Mouse (Mus musculus): ENCODE data around the gene Myo5a. TPM values are rescaled to one million over a fixed set of nuclear protein-coding genes. Genes with fewer than 3 reads are reported as not detected.
A peak's percentile ranks its signal among the peaks of the same experiment; 100 is the strongest.
"Not testable (repeated sequence)": the region's sequence is repeated elsewhere in the genome, so short reads cannot be mapped to it uniquely, and the experiment has no call there.

Gene Myo5a
- polyA plus RNA-seq, 1 experiment from 2014 or later, result 1.6 TPM

DNA sequence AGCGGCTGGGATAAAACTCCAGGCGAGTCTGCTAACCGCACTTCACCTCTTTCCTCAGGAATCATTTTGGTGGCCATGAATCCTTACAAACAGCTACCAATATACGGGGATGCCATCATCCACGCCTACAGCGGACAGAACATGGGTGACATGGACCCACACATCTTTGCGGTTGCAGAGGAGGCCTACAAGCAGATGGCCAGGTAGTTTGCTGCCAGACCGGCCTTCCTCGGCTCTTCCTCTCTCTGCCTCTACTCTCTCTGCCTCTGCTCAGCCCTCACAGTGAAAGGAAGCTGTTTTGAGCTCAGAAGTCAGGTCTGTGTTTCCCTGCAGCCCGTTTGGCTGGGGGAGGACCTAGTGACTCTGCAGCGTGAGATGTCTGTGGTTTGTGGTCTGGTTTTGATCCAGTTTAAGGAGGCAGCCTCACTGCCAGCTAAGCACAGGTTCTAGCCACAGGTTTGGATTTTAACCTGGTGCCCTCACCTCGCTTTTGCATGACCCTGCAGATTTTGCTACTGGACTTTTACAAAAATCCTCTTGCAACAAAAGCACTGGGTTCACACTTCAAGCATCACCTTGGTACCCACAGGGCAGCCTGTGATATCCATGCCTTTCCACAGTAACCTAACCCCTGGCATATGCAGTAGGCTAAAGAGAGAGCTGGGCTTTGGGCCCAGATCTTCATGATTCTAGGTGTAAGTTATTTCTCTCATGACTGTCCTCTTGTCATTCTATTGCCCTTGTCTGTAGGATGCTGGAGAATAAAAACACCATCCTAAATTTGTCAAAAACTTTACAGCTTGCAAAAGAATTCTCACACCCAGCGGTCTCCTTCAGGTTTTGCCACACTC lies 175.5 kb downstream of the Myo5a start:
- H3K9me3 ChIP-seq (replicated peaks; ENCODE audit: control insufficient read depth, low read length), result no peaks in the 10 kb centered on the region
- H3K27ac ChIP-seq (ENCODE audit: low read length), result no peak overlapping the region
- no peak overlapping the region for H3K4me2 ChIP-seq (ENCODE audit: low read depth, low read length)
- no peak overlapping the region for H3K4me3 ChIP-seq (ENCODE audit: low read depth, low read length)
- ATAC-seq (ENCODE audit: low read depth), result no peak
- 49% methylated on average over 13 of the region's 13 CpGs for WGBS (ENCODE audit: insufficient replicate concordance)
- no peak overlapping the region for H3K9ac ChIP-seq (ENCODE audit: low read depth, low read length)
- H3K27me3 ChIP-seq (ENCODE audit: control insufficient read depth, insufficient read depth, low read depth, low read length), result no peaks in the 10 kb centered on the region
- no peaks in the 10 kb centered on the region for H3K36me3 ChIP-seq (ENCODE audit: control insufficient read depth, insufficient read depth)
- no peaks in the 10 kb centered on the region for H3K4me1 ChIP-seq (ENCODE audit: control insufficient read depth, low read depth, low read length)

DNA sequence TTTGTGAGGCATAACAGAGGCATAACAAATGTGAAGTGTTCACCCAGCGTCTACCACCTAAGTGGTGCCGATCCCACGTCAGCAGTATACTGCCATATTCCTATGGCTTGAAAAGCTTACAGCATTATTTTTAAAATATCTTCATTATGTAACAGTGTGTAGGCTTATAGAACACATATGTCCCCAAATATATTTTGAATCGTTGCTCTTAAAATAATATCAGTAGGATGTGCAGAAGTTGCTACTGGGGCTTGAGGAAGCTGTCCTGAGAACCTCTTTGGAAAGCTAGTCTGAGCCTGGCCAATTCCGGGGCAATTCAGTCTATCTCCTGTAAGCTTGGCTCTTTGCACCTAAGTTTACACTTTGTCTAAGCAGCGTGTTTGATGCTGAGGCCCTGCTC lies 177.1 kb downstream of the Myo5a start:
- no peak overlapping the region for H3K4me2 ChIP-seq (ENCODE audit: low read depth, low read length)
- ATAC-seq (ENCODE audit: low read depth), result no peak
- H3K4me3 ChIP-seq (ENCODE audit: low read depth, low read length), result no peak overlapping the region
- no peaks in the 10 kb centered on the region for H3K4me1 ChIP-seq (ENCODE audit: control insufficient read depth, low read depth, low read length)
- no peak overlapping the region for H3K27ac ChIP-seq (ENCODE audit: low read length)
- H3K36me3 ChIP-seq (ENCODE audit: control insufficient read depth, insufficient read depth), result no peaks in the 10 kb centered on the region
- no peaks in the 10 kb centered on the region for H3K9me3 ChIP-seq (replicated peaks; ENCODE audit: control insufficient read depth, low read length)
- H3K27me3 ChIP-seq (ENCODE audit: control insufficient read depth, insufficient read depth, low read depth, low read length), result no peaks in the 10 kb centered on the region
- no peak overlapping the region for H3K9ac ChIP-seq (ENCODE audit: low read depth, low read length)
- WGBS (ENCODE audit: insufficient replicate concordance), result 75% methylated on average over 6 of the region's 6 CpGs

DNA sequence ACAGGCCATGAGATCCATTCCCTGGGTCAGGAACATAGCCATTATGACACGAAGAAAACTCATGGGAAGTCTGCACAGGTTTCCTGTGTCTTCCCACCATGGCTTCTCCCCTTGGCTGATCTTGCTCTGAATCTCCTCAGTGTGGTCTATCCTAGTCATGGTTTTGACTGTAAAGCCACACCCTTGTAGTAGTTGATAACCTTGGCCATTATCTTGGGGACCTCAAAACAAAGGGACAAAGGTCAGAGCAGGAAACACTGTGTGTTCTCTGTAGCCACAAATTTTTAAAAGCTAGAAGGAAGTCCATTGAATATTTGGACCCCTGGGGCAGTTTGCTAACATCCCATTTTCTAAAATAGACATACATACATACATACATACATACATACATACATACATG lies 177.5 kb downstream of the Myo5a start:
- Histone ChIP-seq H3K4me3 (ENCODE audit: low read depth, low read length) (no peak overlapping the region), H3K9me3 (replicated peaks; ENCODE audit: control insufficient read depth, low read length) (no peaks in the 10 kb centered on the region)

DNA sequence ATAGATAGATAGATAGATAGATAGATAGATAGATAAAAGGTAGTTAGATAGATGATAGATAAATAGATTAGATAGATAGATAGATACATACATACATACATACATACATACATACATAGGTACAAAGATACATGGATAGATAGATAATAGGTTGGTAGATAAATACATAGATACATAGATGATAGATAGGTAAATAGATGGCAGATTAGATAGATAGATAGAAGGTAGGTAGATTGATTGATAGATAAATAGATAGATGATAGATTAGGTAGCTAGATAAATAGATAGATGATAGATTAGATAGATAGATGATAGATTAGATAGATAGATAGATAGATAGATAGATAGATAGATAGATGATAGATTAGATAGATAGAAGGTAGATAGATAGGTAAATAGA lies 178.1 kb downstream of the Myo5a start:
- H3K9ac ChIP-seq (ENCODE audit: low read depth, low read length), result no peak overlapping the region
- H3K4me2 ChIP-seq (ENCODE audit: low read depth, low read length), result no peak overlapping the region
- no peak for ATAC-seq (ENCODE audit: low read depth)
- no peaks in the 10 kb centered on the region for H3K9me3 ChIP-seq (replicated peaks; ENCODE audit: control insufficient read depth, low read length)
- H3K4me3 ChIP-seq (ENCODE audit: low read depth, low read length), result no peak overlapping the region
- H3K27me3 ChIP-seq (ENCODE audit: control insufficient read depth, insufficient read depth, low read depth, low read length), result no peaks in the 10 kb centered on the region
- H3K27ac ChIP-seq (ENCODE audit: low read length), result no peak overlapping the region
- H3K36me3 ChIP-seq (ENCODE audit: control insufficient read depth, insufficient read depth), result no peaks in the 10 kb centered on the region
- no peaks in the 10 kb centered on the region for H3K4me1 ChIP-seq (ENCODE audit: control insufficient read depth, low read depth, low read length)

More for the DNA sequence above, 177.5 kb downstream of the Myo5a start:
- no peak overlapping the region for H3K27ac ChIP-seq (ENCODE audit: low read length)
- no peak overlapping the region for H3K9ac ChIP-seq (ENCODE audit: low read depth, low read length)
- no peaks in the 10 kb centered on the region for H3K27me3 ChIP-seq (ENCODE audit: control insufficient read depth, insufficient read depth, low read depth, low read length)
- no peaks in the 10 kb centered on the region for H3K36me3 ChIP-seq (ENCODE audit: control insufficient read depth, insufficient read depth)
- ATAC-seq (ENCODE audit: low read depth), result no peak
- H3K4me2 ChIP-seq (ENCODE audit: low read depth, low read length), result no peak overlapping the region
- no peaks in the 10 kb centered on the region for H3K4me1 ChIP-seq (ENCODE audit: control insufficient read depth, low read depth, low read length)
- 32% methylated on average over 1 of the region's 1 CpGs for WGBS (ENCODE audit: insufficient replicate concordance)

DNA sequence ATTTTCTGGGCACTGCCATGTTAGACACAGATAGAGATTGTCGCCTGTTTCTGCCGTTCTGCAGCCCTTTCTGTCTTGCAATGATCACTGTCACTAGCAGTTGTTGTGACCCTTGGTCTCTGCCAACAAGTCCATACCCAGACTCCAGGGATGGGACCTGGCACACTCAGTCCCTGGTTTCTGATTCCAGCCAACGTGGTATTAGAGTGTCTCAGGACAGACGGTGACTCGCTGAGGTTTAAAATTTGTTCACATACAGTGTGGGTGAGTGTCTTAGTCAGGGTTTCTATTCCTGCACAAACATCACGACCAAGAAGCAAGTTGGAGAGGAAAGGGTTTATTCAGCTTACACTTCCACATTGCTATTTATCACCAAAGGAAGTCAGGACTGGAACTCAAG lies 182.3 kb downstream of the Myo5a start:
- H3K36me3 ChIP-seq (ENCODE audit: control insufficient read depth, insufficient read depth); H3K4me3 ChIP-seq (ENCODE audit: low read depth, low read length); H3K4me2 ChIP-seq (ENCODE audit: low read depth, low read length); H3K9me3 ChIP-seq (replicated peaks; ENCODE audit: control insufficient read depth, low read length); H3K9ac ChIP-seq (ENCODE audit: low read depth, low read length); H3K27me3 ChIP-seq (ENCODE audit: control insufficient read depth, insufficient read depth, low read depth, low read length); H3K4me1 ChIP-seq (ENCODE audit: control insufficient read depth, low read depth, low read length); H3K27ac ChIP-seq (ENCODE audit: low read length); ATAC-seq (ENCODE audit: low read depth): not testable (repeated sequence)
- 36% methylated on average over 6 of the region's 6 CpGs for WGBS (ENCODE audit: insufficient replicate concordance)

DNA sequence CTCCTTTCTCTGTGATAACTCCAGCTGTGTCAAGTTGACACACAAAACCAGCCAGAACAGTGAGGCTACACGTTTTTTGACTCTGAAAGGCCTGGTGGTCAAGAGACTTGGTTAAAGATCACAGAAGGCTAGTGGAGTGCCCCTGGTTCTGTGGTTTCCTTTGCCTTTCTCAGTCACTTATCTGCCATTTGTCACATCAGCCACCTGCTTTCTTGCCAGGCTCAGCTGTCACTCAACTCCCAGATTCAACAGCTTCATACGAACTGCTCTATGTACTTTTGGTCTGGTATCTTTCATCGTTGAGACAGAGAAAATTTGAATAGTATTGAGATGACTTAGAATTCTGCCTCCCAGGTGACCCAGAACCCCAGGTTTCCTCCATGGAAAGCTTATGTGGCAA lies 183.0 kb downstream of the Myo5a start:
- no peak overlapping the region for H3K9ac ChIP-seq (ENCODE audit: low read depth, low read length)
- no peak for ATAC-seq (ENCODE audit: low read depth)
- H3K27ac ChIP-seq (ENCODE audit: low read length), result no peak overlapping the region
- H3K27me3 ChIP-seq (ENCODE audit: control insufficient read depth, insufficient read depth, low read depth, low read length), result no peaks in the 10 kb centered on the region; the same call in 1 of the 2 replicates
- no peak overlapping the region for H3K4me3 ChIP-seq (ENCODE audit: low read depth, low read length)
- H3K36me3 ChIP-seq (ENCODE audit: control insufficient read depth, insufficient read depth), result no peaks in the 10 kb centered on the region
- H3K4me1 ChIP-seq (ENCODE audit: control insufficient read depth, low read depth, low read length), result no peaks in the 10 kb centered on the region
- no peaks in the 10 kb centered on the region for H3K9me3 ChIP-seq (replicated peaks; ENCODE audit: control insufficient read depth, low read length)
- no peak overlapping the region for H3K4me2 ChIP-seq (ENCODE audit: low read depth, low read length)
- WGBS (ENCODE audit: insufficient replicate concordance), result 7% methylated on average over 3 of the region's 3 CpGs

DNA sequence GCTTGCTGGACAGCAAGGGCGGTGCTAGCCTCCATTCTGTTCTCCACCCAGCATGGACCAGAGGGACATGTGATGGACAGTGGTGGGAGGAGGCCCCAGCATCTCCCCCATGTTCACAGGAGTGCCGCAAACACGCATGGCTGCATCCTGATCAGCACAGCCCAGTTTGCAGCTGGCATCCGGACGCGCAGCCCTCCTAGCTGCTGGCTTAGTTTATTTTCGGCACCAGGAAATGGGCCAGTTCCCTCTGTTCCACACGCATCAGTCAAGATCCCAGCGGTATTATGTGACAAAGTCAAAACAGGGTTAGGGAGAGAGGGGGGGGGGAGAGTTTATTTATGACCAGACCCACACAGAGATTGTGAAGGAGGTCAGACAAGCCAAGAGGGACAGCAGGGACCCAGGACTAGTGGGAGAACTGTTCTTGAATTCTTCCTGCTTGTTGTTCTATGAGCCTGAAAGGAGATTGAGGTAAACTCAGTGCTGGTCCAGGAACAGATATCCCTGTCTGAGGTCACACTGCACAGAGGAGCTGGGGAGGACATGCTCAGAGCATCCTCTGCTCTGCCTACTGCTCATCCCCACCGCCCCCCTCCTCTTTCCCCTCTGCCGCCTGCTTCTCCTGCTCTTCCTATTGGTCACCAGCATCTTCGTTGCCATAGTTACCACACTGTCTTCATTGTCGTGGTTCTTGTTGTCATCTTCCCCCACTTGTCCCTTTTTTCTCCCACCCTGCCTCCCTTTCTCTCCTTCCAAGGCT lies 183.6 kb downstream of the Myo5a start:
- H3K4me3 ChIP-seq (ENCODE audit: low read depth, low read length), result no peak overlapping the region
- no peak overlapping the region for H3K27ac ChIP-seq (ENCODE audit: low read length)
- H3K9ac ChIP-seq (ENCODE audit: low read depth, low read length), result no peak overlapping the region
- no peaks in the 10 kb centered on the region; the same call in 1 of the 2 replicates for H3K27me3 ChIP-seq (ENCODE audit: control insufficient read depth, insufficient read depth, low read depth, low read length)
- no peaks in the 10 kb centered on the region for H3K4me1 ChIP-seq (ENCODE audit: control insufficient read depth, low read depth, low read length)
- peak; percentile 54 for ATAC-seq (ENCODE audit: low read depth)
- no peak overlapping the region for H3K4me2 ChIP-seq (ENCODE audit: low read depth, low read length)
- 25% methylated on average over 13 of the region's 13 CpGs for WGBS (ENCODE audit: insufficient replicate concordance)
- no peaks in the 10 kb centered on the region for H3K9me3 ChIP-seq (replicated peaks; ENCODE audit: control insufficient read depth, low read length)
- H3K36me3 ChIP-seq (ENCODE audit: control insufficient read depth, insufficient read depth), result no peaks in the 10 kb centered on the region

DNA sequence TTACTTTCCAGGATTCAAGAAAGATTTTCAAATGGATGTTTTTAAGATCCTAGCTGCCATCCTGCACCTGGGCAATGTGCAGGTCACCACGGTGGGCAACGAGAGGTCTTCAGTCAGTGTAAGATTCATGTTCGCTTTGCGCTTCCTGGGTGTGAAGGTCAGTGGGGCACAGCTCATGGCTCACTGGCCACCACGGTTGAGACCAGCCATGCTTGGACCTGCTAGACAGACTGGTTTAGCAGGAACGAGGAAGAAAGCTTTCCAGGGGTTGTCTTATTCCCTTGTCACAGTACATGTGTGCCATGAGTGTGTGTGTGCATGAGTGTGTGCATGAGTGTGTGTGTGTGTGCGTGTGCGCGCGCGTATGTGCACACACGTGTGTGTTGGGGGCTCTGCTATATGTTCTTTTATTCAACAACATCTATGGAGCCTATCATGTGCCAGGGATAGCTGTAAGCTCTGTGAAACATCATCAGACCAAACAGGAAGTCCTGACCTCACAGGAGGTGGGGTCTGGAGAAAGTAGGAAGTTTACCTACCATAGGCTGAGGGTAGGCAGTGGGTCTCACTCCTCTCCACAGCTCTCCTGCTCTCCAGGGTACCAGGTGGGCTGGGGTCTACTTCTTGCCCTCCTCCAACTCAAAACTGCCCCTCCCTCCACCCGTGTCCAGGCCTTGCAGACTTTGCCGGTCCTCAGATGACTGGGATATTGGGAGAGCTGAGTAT lies 185.2 kb downstream of the Myo5a start:
- no peak overlapping the region for H3K9ac ChIP-seq (ENCODE audit: low read depth, low read length)
- H3K27ac ChIP-seq (ENCODE audit: low read length), result no peak overlapping the region
- 67% methylated on average over 14 of the region's 14 CpGs for WGBS (ENCODE audit: insufficient replicate concordance)
- H3K4me2 ChIP-seq (ENCODE audit: low read depth, low read length), result no peak overlapping the region
- H3K36me3 ChIP-seq (ENCODE audit: control insufficient read depth, insufficient read depth), result no peaks in the 10 kb centered on the region
- H3K4me3 ChIP-seq (ENCODE audit: low read depth, low read length), result no peak overlapping the region
- no peak for ATAC-seq (ENCODE audit: low read depth)
- H3K9me3 ChIP-seq (replicated peaks; ENCODE audit: control insufficient read depth, low read length), result no peaks in the 10 kb centered on the region
- H3K27me3 ChIP-seq (ENCODE audit: control insufficient read depth, insufficient read depth, low read depth, low read length), result no peaks in the 10 kb centered on the region; the same call in 1 of the 2 replicates
- no peaks in the 10 kb centered on the region for H3K4me1 ChIP-seq (ENCODE audit: control insufficient read depth, low read depth, low read length)
